Mouse (Mus musculus): Measurements from ENCODE around the gene Troap. TPM values are rescaled to one million over a fixed set of nuclear protein-coding genes. Genes with fewer than 3 reads are reported as not detected.

The Troap gene
- polyA plus RNA-seq, 1 experiment from 2014 or later: 11.0 TPM

DNA sequence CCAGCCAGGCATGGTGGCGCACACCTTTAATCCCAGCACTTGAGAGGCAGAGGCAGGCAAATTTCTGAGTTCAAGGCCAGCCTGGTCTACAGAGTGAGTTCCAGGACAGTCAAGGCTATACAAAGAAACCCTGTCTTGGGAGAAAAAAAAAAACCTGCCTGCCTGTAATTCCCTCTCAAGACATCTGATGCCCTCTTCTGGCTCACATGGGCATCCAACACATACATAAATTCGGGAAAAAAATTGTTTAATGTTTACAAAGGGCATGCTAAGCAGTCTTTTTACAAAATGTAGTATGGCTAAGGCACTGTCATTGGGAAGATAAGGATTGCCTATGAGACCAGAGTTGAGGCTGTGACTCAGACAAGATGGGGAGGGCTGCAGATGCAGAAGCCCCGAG lies 5.4 kb downstream of the Troap start:
- Histone ChIP-seq H3K9ac (ENCODE audit: low read length) (no peak overlapping the region), H3K9me3 (replicated peaks; ENCODE audit: control insufficient read depth, low read length) (no peaks in the 10 kb centered on the region), H3K36me3 (ENCODE audit: control insufficient read depth, insufficient read depth, low read length) (peaks cover 33% of the 10 kb centered on the region), H3K4me3 (ENCODE audit: low read depth, low read length) (no peak overlapping the region), H3K27me3 (replicated peaks; ENCODE audit: control insufficient read depth, insufficient read depth, low read length) (0 out of 2 replicates have a peak, but pooled peaks cover 7% of the 10 kb centered on the region), H3K4me1 (ENCODE audit: control insufficient read depth, insufficient read depth, low read length) (peaks cover 8% of the 10 kb centered on the region), H3K4me2 (ENCODE audit: low read length) (no peak overlapping the region), H3K27ac (ENCODE audit: low read depth, low read length) (no peak overlapping the region)
- no peak for DNase-seq (ENCODE audit: low spot score)
- WGBS: 91% methylated on average over 3 of the region's 3 CpGs
- ATAC-seq: no peak

GRCm38 (mm10) chr15:99082322-99082721 lies 7.9 kb downstream of the Troap start:
- H3K9me3 ChIP-seq (replicated peaks; ENCODE audit: control insufficient read depth, low read length): no peaks in the 10 kb centered on the region
- no peak overlapping the region for H3K4me2 ChIP-seq (ENCODE audit: low read length)
- ATAC-seq (no peak), DNase-seq (ENCODE audit: low spot score) (no peak)
- no peak overlapping the region for H3K4me3 ChIP-seq (ENCODE audit: low read depth, low read length)
- peaks cover 31% of the 10 kb centered on the region for H3K27me3 ChIP-seq (replicated peaks; ENCODE audit: control insufficient read depth, insufficient read depth, low read length)
- no peak overlapping the region for H3K27ac ChIP-seq (ENCODE audit: low read depth, low read length)
- 92% methylated on average over 12 of the region's 12 CpGs for WGBS
- H3K36me3 ChIP-seq (ENCODE audit: control insufficient read depth, insufficient read depth, low read length): peaks cover 30% of the 10 kb centered on the region
- H3K4me1 ChIP-seq (ENCODE audit: control insufficient read depth, insufficient read depth, low read length): no peaks in the 10 kb centered on the region
- no peak overlapping the region for H3K9ac ChIP-seq (ENCODE audit: low read length)

GRCm38 (mm10) chr15:99082840-99083239 lies 8.5 kb downstream of the Troap start:
- H3K9ac ChIP-seq (ENCODE audit: low read length): no peak overlapping the region
- H3K4me1 ChIP-seq (ENCODE audit: control insufficient read depth, insufficient read depth, low read length): no peaks in the 10 kb centered on the region
- no peak overlapping the region for H3K27ac ChIP-seq (ENCODE audit: low read depth, low read length)
- H3K9me3 ChIP-seq (replicated peaks; ENCODE audit: control insufficient read depth, low read length): no peaks in the 10 kb centered on the region
- peaks cover 25% of the 10 kb centered on the region for H3K36me3 ChIP-seq (ENCODE audit: control insufficient read depth, insufficient read depth, low read length)
- 89% methylated on average over 16 of the region's 16 CpGs for WGBS
- H3K4me3 ChIP-seq (ENCODE audit: low read depth, low read length): no peak overlapping the region
- no peak overlapping the region for H3K4me2 ChIP-seq (ENCODE audit: low read length)
- ATAC-seq (no peak), DNase-seq (ENCODE audit: low spot score) (no peak)
- peaks cover 37% of the 10 kb centered on the region for H3K27me3 ChIP-seq (replicated peaks; ENCODE audit: control insufficient read depth, insufficient read depth, low read length)

GRCm38 (mm10) chr15:99083258-99083657 lies 8.9 kb downstream of the Troap start:
- no peaks in the 10 kb centered on the region for H3K9me3 ChIP-seq (replicated peaks; ENCODE audit: control insufficient read depth, low read length)
- 69% methylated on average over 9 of the region's 9 CpGs for WGBS
- H3K27ac ChIP-seq (ENCODE audit: low read depth, low read length): no peak overlapping the region
- peak; percentile 64 for DNase-seq (ENCODE audit: low spot score)
- no peak overlapping the region for H3K4me3 ChIP-seq (ENCODE audit: low read depth, low read length)
- ATAC-seq: no peak
- H3K4me2 ChIP-seq (ENCODE audit: low read length): no peak overlapping the region
- H3K9ac ChIP-seq (ENCODE audit: low read length): no peak overlapping the region
- H3K4me1 ChIP-seq (ENCODE audit: control insufficient read depth, insufficient read depth, low read length): peaks cover 4% of the 10 kb centered on the region
- H3K27me3 ChIP-seq (replicated peaks; ENCODE audit: control insufficient read depth, insufficient read depth, low read length): peaks cover 41% of the 10 kb centered on the region
- peaks cover 21% of the 10 kb centered on the region for H3K36me3 ChIP-seq (ENCODE audit: control insufficient read depth, insufficient read depth, low read length)

DNA sequence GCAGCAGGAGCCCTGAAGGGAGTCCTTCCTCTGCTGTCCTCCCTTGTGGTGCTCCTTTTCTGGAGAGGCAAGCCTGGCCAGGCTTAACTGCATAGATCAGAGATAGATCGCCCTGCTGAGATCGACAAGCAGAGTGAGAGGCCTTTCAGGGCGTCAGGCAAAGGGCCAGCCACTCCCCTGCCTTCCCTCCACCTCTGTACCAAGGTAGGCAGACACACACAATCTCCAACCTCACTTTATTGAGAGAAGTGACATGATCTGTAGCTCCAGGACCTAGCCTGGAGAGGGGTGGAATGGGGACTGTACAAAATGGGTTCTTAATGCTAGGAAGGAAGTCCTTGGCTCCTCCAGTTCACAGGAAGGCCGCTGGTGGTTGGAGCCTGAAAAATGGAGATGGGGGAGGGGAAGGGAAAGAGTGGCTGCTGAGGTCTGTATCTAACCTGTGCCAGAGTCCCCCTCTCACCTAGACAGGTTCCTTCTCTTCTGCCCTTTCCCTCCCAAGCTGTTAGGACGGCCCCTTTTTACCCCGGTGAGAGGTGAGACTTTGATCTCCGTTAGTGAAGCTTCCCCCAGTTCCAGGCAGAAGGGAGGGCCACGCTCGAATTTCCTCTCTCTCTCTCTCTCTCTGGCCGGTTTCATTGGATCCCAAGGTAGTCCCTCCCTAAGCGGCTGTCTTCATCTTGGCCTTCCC lies 9.6 kb downstream of the Troap start:
- H3K4me1 ChIP-seq (ENCODE audit: control insufficient read depth, insufficient read depth, low read length): peaks cover 7% of the 10 kb centered on the region
- no peak overlapping the region for H3K27ac ChIP-seq (ENCODE audit: low read depth, low read length)
- no peak overlapping the region for H3K4me2 ChIP-seq (ENCODE audit: low read length)
- ATAC-seq (no peak), DNase-seq (ENCODE audit: low spot score) (no peak)
- peaks cover 48% of the 10 kb centered on the region for H3K27me3 ChIP-seq (replicated peaks; ENCODE audit: control insufficient read depth, insufficient read depth, low read length)
- no peak overlapping the region for H3K9ac ChIP-seq (ENCODE audit: low read length)
- WGBS: 7% methylated on average over 11 of the region's 11 CpGs
- no peaks in the 10 kb centered on the region for H3K9me3 ChIP-seq (replicated peaks; ENCODE audit: control insufficient read depth, low read length)
- no peak overlapping the region for H3K4me3 ChIP-seq (ENCODE audit: low read depth, low read length)
- peaks cover 16% of the 10 kb centered on the region; the same call in 1 of the 2 replicates for H3K36me3 ChIP-seq (ENCODE audit: control insufficient read depth, insufficient read depth, low read length)

- Histone ChIP-seq H3K27me3 (replicated peaks; ENCODE audit: control insufficient read depth, insufficient read depth, low read length) (peaks cover 54% of the 10 kb centered on the region), H3K27ac (ENCODE audit: low read depth, low read length) (no peak overlapping the region), H3K4me3 (ENCODE audit: low read depth, low read length) (no peak overlapping the region), H3K4me1 (ENCODE audit: control insufficient read depth, insufficient read depth, low read length) (peaks cover 7% of the 10 kb centered on the region), H3K9me3 (replicated peaks; ENCODE audit: control insufficient read depth, low read length) (no peaks in the 10 kb centered on the region), H3K36me3 (ENCODE audit: control insufficient read depth, insufficient read depth, low read length) (peaks cover 16% of the 10 kb centered on the region; the same call in 1 of the 2 replicates), H3K9ac (ENCODE audit: low read length) (no peak overlapping the region), H3K4me2 (ENCODE audit: low read length) (no peak overlapping the region)
- ATAC-seq: no peak
- 7% methylated on average over 19 of the region's 19 CpGs for WGBS
- no peak for DNase-seq (ENCODE audit: low spot score)
These were observed 10.2 kb downstream of the Troap start for GRCm38 (mm10) chr15:99084618-99085017.

DNA sequence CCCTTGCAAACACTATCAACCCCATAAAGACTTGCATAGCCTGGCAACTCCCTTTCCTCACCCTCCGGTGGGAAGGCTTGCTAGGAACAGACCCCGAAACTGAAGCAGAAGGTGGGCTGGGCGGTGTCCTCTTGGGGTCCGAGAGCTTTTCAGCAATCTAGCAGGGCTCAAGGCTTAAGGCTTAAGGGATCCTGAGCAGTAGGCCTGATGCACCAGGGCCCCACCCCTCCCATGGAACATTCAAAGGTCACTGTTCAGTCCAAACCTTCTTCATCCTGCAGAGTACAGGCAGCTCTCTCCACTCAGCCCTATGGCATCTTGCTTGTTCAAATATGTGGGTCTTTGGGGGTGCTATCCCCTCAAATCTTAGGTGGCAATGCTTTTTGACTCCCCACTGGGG lies 11.6 kb downstream of the Troap start:
- DNase-seq (ENCODE audit: low spot score): no peak
- H3K4me2 ChIP-seq (ENCODE audit: low read length): no peak overlapping the region
- no peak for ATAC-seq
- H3K27ac ChIP-seq (ENCODE audit: low read depth, low read length): no peak overlapping the region
- peaks cover 14% of the 10 kb centered on the region; the same call in 1 of the 2 replicates for H3K36me3 ChIP-seq (ENCODE audit: control insufficient read depth, insufficient read depth, low read length)
- H3K27me3 ChIP-seq (replicated peaks; ENCODE audit: control insufficient read depth, insufficient read depth, low read length): peaks cover 59% of the 10 kb centered on the region
- no peaks in the 10 kb centered on the region for H3K9me3 ChIP-seq (replicated peaks; ENCODE audit: control insufficient read depth, low read length)
- peaks cover 7% of the 10 kb centered on the region for H3K4me1 ChIP-seq (ENCODE audit: control insufficient read depth, insufficient read depth, low read length)
- H3K4me3 ChIP-seq (ENCODE audit: low read depth, low read length): no peak overlapping the region
- no peak overlapping the region for H3K9ac ChIP-seq (ENCODE audit: low read length)
- WGBS: 78% methylated on average over 4 of the region's 4 CpGs

DNA sequence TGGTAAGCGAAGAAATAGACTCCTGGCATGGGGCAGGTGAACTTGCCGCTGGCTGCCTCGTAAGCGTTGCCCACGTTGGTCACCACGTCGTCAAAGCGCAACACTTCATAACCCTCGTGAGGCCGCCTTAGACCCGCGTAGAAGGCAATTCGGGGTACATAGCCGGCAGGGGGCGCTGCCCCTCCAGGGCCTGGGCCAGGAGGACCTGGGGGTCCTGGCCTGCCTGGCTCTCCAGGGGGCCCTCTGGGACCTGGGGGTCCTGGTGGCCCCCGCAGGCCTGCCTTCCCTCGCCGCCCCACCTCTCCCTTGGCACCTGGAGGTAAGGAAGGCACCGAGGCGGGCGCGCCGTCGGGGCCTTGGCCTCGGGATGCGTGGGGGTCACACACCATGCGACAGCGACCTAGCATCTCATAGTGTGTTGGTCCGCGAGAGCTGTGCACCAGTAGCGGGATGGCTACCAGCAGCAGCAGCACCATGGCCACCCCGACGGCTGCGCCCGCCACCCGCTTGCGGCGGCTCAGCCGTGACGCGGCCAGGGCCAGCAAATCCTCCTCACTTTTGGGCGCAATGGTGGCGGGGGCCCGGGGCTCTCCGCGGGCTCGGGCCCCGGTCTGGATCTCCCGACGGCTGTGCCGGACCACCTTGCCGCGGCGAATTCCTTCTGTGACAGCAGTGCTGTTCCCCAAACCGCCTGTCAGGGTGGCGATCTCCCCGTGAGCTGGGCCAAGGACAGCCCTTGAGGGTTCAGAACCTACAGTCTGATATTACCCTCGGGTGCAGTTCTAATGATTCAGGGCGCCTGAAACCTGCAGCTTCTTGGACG lies 13.1 kb downstream of the Troap start, which contains the start of gene C1ql4:
Gene C1ql4, minus strand, starts transcription at position 565 of the 823 bp plus-strand sequence.
- ATAC-seq (no peak), DNase-seq (ENCODE audit: low spot score) (no peak)
- H3K4me1 ChIP-seq (ENCODE audit: control insufficient read depth, insufficient read depth, low read length): peaks cover 7% of the 10 kb centered on the region
- peaks cover 64% of the 10 kb centered on the region for H3K27me3 ChIP-seq (replicated peaks; ENCODE audit: control insufficient read depth, insufficient read depth, low read length)
- WGBS: 7% methylated on average over 57 of the region's 60 CpGs
- no peak within 1 kb of the TSS for H3K27ac ChIP-seq (ENCODE audit: low read depth, low read length)
- peak within 1 kb of the TSS; percentile 40 for H3K4me2 ChIP-seq (ENCODE audit: low read length)
- H3K36me3 ChIP-seq (ENCODE audit: control insufficient read depth, insufficient read depth, low read length): peaks cover 5% of the 10 kb centered on the region; the same call in 1 of the 2 replicates
- H3K4me3 ChIP-seq (ENCODE audit: low read depth, low read length): peak within 1 kb of the TSS; percentile 19; the same call in 1 of the 2 replicates
- H3K9me3 ChIP-seq (replicated peaks; ENCODE audit: control insufficient read depth, low read length): no peaks in the 10 kb centered on the region
- peak within 1 kb of the TSS; percentile 5; the same call in 1 of the 2 replicates for H3K9ac ChIP-seq (ENCODE audit: low read length)
